Mouse (Mus musculus): Measurements from ENCODE around the gene Calhm1. TPM values are rescaled to one million over a fixed set of nuclear protein-coding genes. Genes with fewer than 3 reads are reported as not detected.

Gene Calhm1
- polyA plus RNA-seq, 1 experiment from 2014 or later: not detected

GRCm38 (mm10) chr19:47175472-47175871 lies 31.4 kb upstream of the Calhm1 start:
- no peaks in the 10 kb centered on the region for H3K9me3 ChIP-seq
- WGBS: 69% methylated on average over 2 of the region's 2 CpGs
- peaks cover 26% of the 10 kb centered on the region for H3K27me3 ChIP-seq
- H3K4me2 ChIP-seq: no peak overlapping the region
- no peak for ATAC-seq (ENCODE audit: low FRiP score)
- H3K27ac ChIP-seq: no peak overlapping the region
- H3K4me1 ChIP-seq (replicated peaks): peaks cover 18% of the 10 kb centered on the region
- no peak overlapping the region for H3K4me3 ChIP-seq
- H3K36me3 ChIP-seq: no peaks in the 10 kb centered on the region
- H3K9ac ChIP-seq: no peak overlapping the region

- Histone ChIP-seq H3K9ac (no peak overlapping the region), H3K4me2 (no peak overlapping the region), H3K27ac (no peak overlapping the region), H3K4me3 (no peak overlapping the region), H3K9me3 (no peaks in the 10 kb centered on the region), H3K36me3 (no peaks in the 10 kb centered on the region), H3K4me1 (replicated peaks) (peaks cover 9% of the 10 kb centered on the region), H3K27me3 (peaks cover 18% of the 10 kb centered on the region)
- WGBS: 55% methylated on average over 3 of the region's 3 CpGs
- ATAC-seq (ENCODE audit: low FRiP score): no peak
Observed at GRCm38 (mm10) chr19:47174515-47174914, 30.5 kb upstream of the Calhm1 start.

- Histone ChIP-seq H3K9ac (no peak overlapping the region), H3K4me1 (replicated peaks) (peaks cover 7% of the 10 kb centered on the region; the same call in 1 of the 2 replicates), H3K4me2 (peak overlapping the region; percentile 33; the same call in 1 of the 2 replicates), H3K4me3 (no peak overlapping the region), H3K9me3 (no peaks in the 10 kb centered on the region), H3K36me3 (no peaks in the 10 kb centered on the region), H3K27ac (no peak overlapping the region), H3K27me3 (no peaks in the 10 kb centered on the region)
- WGBS: 29% methylated on average over 11 of the region's 11 CpGs
- no peak for ATAC-seq (ENCODE audit: low FRiP score)
Observed at GRCm38 (mm10) chr19:47168793-47169412, 24.8 kb upstream of the Calhm1 start.

GRCm38 (mm10) chr19:47168223-47168622 lies 24.2 kb upstream of the Calhm1 start:
- no peak for ATAC-seq (ENCODE audit: low FRiP score)

GRCm38 (mm10) chr19:47167617-47168214 lies 23.7 kb upstream of the Calhm1 start:
- no peak for ATAC-seq (ENCODE audit: low FRiP score)
- Histone ChIP-seq H3K36me3 (no peaks in the 10 kb centered on the region), H3K27ac (no peak overlapping the region), H3K9ac (no peak overlapping the region), H3K27me3 (no peaks in the 10 kb centered on the region), H3K9me3 (no peaks in the 10 kb centered on the region), H3K4me1 (replicated peaks) (peaks cover 7% of the 10 kb centered on the region; the same call in 1 of the 2 replicates), H3K4me3 (no peak overlapping the region), H3K4me2 (no peak overlapping the region)
- WGBS: 67% methylated on average over 7 of the region's 7 CpGs

More at GRCm38 (mm10) chr19:47168223-47168622, 24.2 kb upstream of the Calhm1 start:
- Histone ChIP-seq H3K4me2 (peak overlapping the region; percentile 33), H3K27me3 (no peaks in the 10 kb centered on the region), H3K27ac (no peak overlapping the region), H3K9me3 (no peaks in the 10 kb centered on the region), H3K36me3 (no peaks in the 10 kb centered on the region), H3K4me1 (replicated peaks) (peaks cover 7% of the 10 kb centered on the region; the same call in 1 of the 2 replicates), H3K9ac (no peak overlapping the region), H3K4me3 (no peak overlapping the region; the same call in 1 of the 2 replicates)
- WGBS: 12% methylated on average over 13 of the region's 13 CpGs

GRCm38 (mm10) chr19:47166758-47167157 lies 22.7 kb upstream of the Calhm1 start:
- Histone ChIP-seq H3K36me3 (no peaks in the 10 kb centered on the region), H3K4me2 (no peak overlapping the region), H3K9ac (no peak overlapping the region), H3K27ac (no peak overlapping the region), H3K4me3 (no peak overlapping the region), H3K9me3 (no peaks in the 10 kb centered on the region), H3K4me1 (replicated peaks) (peaks cover 7% of the 10 kb centered on the region; the same call in 1 of the 2 replicates), H3K27me3 (no peaks in the 10 kb centered on the region)
- WGBS: 15% methylated on average over 3 of the region's 3 CpGs
- no peak for ATAC-seq (ENCODE audit: low FRiP score)

- Histone ChIP-seq H3K27ac (no peak overlapping the region), H3K4me3 (no peak overlapping the region), H3K4me2 (no peak overlapping the region), H3K36me3 (no peaks in the 10 kb centered on the region), H3K27me3 (no peaks in the 10 kb centered on the region), H3K9ac (no peak overlapping the region), H3K9me3 (no peaks in the 10 kb centered on the region), H3K4me1 (replicated peaks) (no peaks in the 10 kb centered on the region)
- ATAC-seq (ENCODE audit: low FRiP score): no peak
- 93% methylated on average over 6 of the region's 6 CpGs for WGBS
Observed at GRCm38 (mm10) chr19:47163176-47163744, 19.2 kb upstream of the Calhm1 start.

- Histone ChIP-seq H3K9ac (no peak overlapping the region), H3K4me2 (no peak overlapping the region), H3K36me3 (no peaks in the 10 kb centered on the region), H3K4me1 (replicated peaks) (no peaks in the 10 kb centered on the region), H3K27me3 (no peaks in the 10 kb centered on the region), H3K4me3 (no peak overlapping the region), H3K27ac (no peak overlapping the region), H3K9me3 (no peaks in the 10 kb centered on the region)
- WGBS: 68% methylated on average over 4 of the region's 4 CpGs
- ATAC-seq (ENCODE audit: low FRiP score): no peak
Observed at GRCm38 (mm10) chr19:47161669-47162068, 17.6 kb upstream of the Calhm1 start.

GRCm38 (mm10) chr19:47157664-47158063 lies 13.6 kb upstream of the Calhm1 start, which contains the start of gene Calhm3:
Gene Calhm3, minus strand, starts transcription at chr19:47157764.
- no peaks in the 10 kb centered on the region for H3K27me3 ChIP-seq
- H3K4me2 ChIP-seq: no peak within 1 kb of the TSS
- no peaks in the 10 kb centered on the region for H3K36me3 ChIP-seq
- no peaks in the 10 kb centered on the region for H3K9me3 ChIP-seq
- H3K4me1 ChIP-seq (replicated peaks): no peaks in the 10 kb centered on the region
- no peak within 1 kb of the TSS for H3K4me3 ChIP-seq
- 80% methylated on average over 11 of the region's 11 CpGs for WGBS
- H3K27ac ChIP-seq: no peak within 1 kb of the TSS
- no peak within 1 kb of the TSS for H3K9ac ChIP-seq
- ATAC-seq (ENCODE audit: low FRiP score): no peak

- Histone ChIP-seq H3K4me1 (replicated peaks) (peaks cover 12% of the 10 kb centered on the region; the same call in 1 of the 2 replicates), H3K27me3 (no peaks in the 10 kb centered on the region), H3K27ac (no peak overlapping the region), H3K4me2 (no peak overlapping the region), H3K36me3 (no peaks in the 10 kb centered on the region), H3K9me3 (no peaks in the 10 kb centered on the region), H3K4me3 (no peak overlapping the region), H3K9ac (no peak overlapping the region)
- ATAC-seq (ENCODE audit: low FRiP score): no peak
- 95% methylated on average over 7 of the region's 7 CpGs for WGBS
Observed at GRCm38 (mm10) chr19:47153767-47154166, 9.7 kb upstream of the Calhm1 start.

GRCm38 (mm10) chr19:47152062-47152369 lies 8.0 kb upstream of the Calhm1 start:
- Histone ChIP-seq H3K4me3 (peak overlapping the region; percentile 38), H3K4me2 (peak overlapping the region; percentile 64), H3K27ac (no peak overlapping the region), H3K36me3 (no peaks in the 10 kb centered on the region), H3K27me3 (no peaks in the 10 kb centered on the region), H3K9me3 (no peaks in the 10 kb centered on the region), H3K9ac (peak overlapping the region; percentile 66), H3K4me1 (replicated peaks) (peaks cover 12% of the 10 kb centered on the region; the same call in 1 of the 2 replicates)
- ATAC-seq (ENCODE audit: low FRiP score): no peak
- 70% methylated on average over 12 of the region's 12 CpGs for WGBS

- Histone ChIP-seq H3K27me3 (no peaks in the 10 kb centered on the region), H3K4me1 (replicated peaks) (peaks cover 15% of the 10 kb centered on the region; the same call in 1 of the 2 replicates), H3K9me3 (no peaks in the 10 kb centered on the region), H3K27ac (no peak overlapping the region), H3K9ac (peak overlapping the region; percentile 66), H3K4me2 (peak overlapping the region; percentile 64), H3K36me3 (no peaks in the 10 kb centered on the region), H3K4me3 (peak overlapping the region; percentile 38)
- ATAC-seq (ENCODE audit: low FRiP score): peak; percentile 24; the same call in 1 of the 2 replicates
- 21% methylated on average over 32 of the region's 32 CpGs for WGBS
Observed at GRCm38 (mm10) chr19:47151332-47152061, 7.4 kb upstream of the Calhm1 start.
